Mouse (Mus musculus) heart, embryonic 10.5 days (tissue): ENCODE results near the gene Igfbp5. TPM values are rescaled to one million over a fixed set of nuclear protein-coding genes. Genes with fewer than 3 reads are reported as not detected.
A peak's percentile ranks its signal among the peaks of the same experiment; 100 is the strongest.

Source experiments
- DNase-seq: peaks from one replicate; pipeline ENCODE4 v3.0.0-alpha.2; 2017; ENCODE audit warnings: low spot score
- H3K27ac ChIP-seq: fragments of 300-500 bp; sonication (generic); 2 replicates; pipeline ENCODE4 v1.5.1; 2016; ENCODE audit warnings: mild to moderate bottlenecking
- H3K27me3 ChIP-seq: fragments of 300-500 bp; sonication (generic); 2 replicates; pipeline ENCODE4 v1.6.1; 2016; ENCODE audit warnings: mild to moderate bottlenecking; ENCODE audit not compliant: poor library complexity, insufficient read depth, severe bottlenecking
- H3K36me3 ChIP-seq: fragments of 300-500 bp; sonication (generic); 2 replicates; pipeline ENCODE4 v1.6.1; 2016; ENCODE audit warnings: mild to moderate bottlenecking, moderate library complexity
- H3K4me1 ChIP-seq: fragments of 300-500 bp; sonication (generic); 2 replicates; pipeline ENCODE4 v1.6.1; 2016; ENCODE audit warnings: mild to moderate bottlenecking
- H3K4me3 ChIP-seq: fragments of 300-500 bp; sonication (generic); 2 replicates; pipeline ENCODE4 v1.5.1; 2016; ENCODE audit warnings: mild to moderate bottlenecking, moderate library complexity
- H3K9me3 ChIP-seq: fragments of 300-500 bp; sonication (generic); 2 replicates; pipeline ENCODE4 v1.6.1; 2016; ENCODE audit warnings: mild to moderate bottlenecking, moderate library complexity
- WGBS: fragments of 180-500 bp; shearing (Covaris S2); methylation state at CpG from one replicate; pipeline ENCODE4 v1.1.7; 2016; 5-methylcytosine and 5-hydroxymethylcytosine counted together
- polyA plus RNA-seq: library from polyadenylated mRNA; unstranded; fragments of >200 nt; fragmentation: Nextera tagmentation; extraction: Ambion mirVana; gene quantifications from 2 replicates; pipeline ENCODE4 v1.2.1, GENCODE M21; 2016

The Igfbp5 gene
- polyA plus RNA-seq, 1 experiment from 2014 or later = 178 TPM

- DNase-seq = no peak
- 13% methylated on average over 12 of the region's 12 CpGs for WGBS
- H3K4me3 ChIP-seq = peak overlapping the region; percentile 68
- no peaks in the 10 kb centered on the region for H3K9me3 ChIP-seq
- no peaks in the 10 kb centered on the region for H3K36me3 ChIP-seq
- H3K27ac ChIP-seq = peak overlapping the region; percentile 82
- peaks cover 12% of the 10 kb centered on the region; the same call in 1 of the 2 replicates for H3K27me3 ChIP-seq
- H3K4me1 ChIP-seq = peaks cover 52% of the 10 kb centered on the region
Measured at GRCm38 (mm10) chr1:72827411-72828315, 47.0 kb downstream of the Igfbp5 start.

DNA sequence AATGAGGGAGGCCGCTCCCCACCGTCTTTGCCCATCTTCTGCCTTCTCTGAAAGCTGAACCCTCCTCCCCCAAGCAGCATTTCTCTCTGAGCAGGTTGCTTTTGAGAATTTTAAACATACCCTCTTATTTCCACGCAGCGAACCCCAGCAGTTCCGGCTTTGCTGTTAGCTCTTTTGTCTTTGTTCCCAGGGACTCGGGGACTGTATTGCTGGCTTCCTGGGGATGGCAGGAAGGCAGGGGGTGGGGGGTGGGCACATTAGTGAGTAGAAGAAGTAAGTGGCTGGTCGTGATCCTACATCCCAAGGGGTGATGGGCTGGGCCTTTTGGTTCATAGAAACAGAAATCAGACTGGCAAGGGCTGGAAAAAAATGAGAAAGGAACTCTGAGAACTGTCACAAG lies 47.8 kb downstream of the Igfbp5 start:
- WGBS = 6% methylated on average over 7 of the region's 7 CpGs
- H3K36me3 ChIP-seq = no peaks in the 10 kb centered on the region
- H3K9me3 ChIP-seq = no peaks in the 10 kb centered on the region
- peak overlapping the region; percentile 68 for H3K4me3 ChIP-seq
- H3K4me1 ChIP-seq = peaks cover 50% of the 10 kb centered on the region
- H3K27me3 ChIP-seq = peaks cover 12% of the 10 kb centered on the region; the same call in 1 of the 2 replicates
- no peak for DNase-seq
- peak overlapping the region; percentile 82 for H3K27ac ChIP-seq

DNA sequence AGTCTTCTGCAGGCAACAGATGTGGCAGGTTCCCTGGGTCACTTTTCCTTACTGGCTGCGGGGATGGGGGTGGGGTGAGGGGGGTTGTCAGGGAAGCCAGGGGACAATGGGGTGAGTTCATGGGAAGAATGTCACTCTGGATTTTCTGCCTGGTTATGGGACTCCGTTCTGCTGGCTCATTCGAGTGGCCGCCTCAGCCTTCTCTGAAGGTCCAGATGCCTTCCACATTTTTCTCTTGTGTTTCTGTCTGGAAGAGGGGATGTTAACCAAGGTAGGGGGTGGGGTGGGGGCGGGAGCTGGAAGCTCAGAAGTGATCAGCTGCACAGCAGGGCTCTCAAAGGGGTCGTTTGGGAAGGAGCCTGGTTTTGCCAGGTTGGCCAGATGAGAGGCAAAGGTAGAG lies 48.2 kb downstream of the Igfbp5 start:
- peaks cover 12% of the 10 kb centered on the region; the same call in 1 of the 2 replicates for H3K27me3 ChIP-seq
- 8% methylated on average over 6 of the region's 6 CpGs for WGBS
- peak overlapping the region; percentile 82 for H3K27ac ChIP-seq
- no peaks in the 10 kb centered on the region for H3K36me3 ChIP-seq
- no peaks in the 10 kb centered on the region for H3K9me3 ChIP-seq
- H3K4me1 ChIP-seq = peaks cover 50% of the 10 kb centered on the region
- no peak for DNase-seq
- peak overlapping the region; percentile 68 for H3K4me3 ChIP-seq

- H3K36me3 ChIP-seq = no peaks in the 10 kb centered on the region
- peak overlapping the region; percentile 68 for H3K4me3 ChIP-seq
- no peak for DNase-seq
- H3K27me3 ChIP-seq = peaks cover 12% of the 10 kb centered on the region; the same call in 1 of the 2 replicates
- H3K4me1 ChIP-seq = peaks cover 50% of the 10 kb centered on the region
- 12% methylated on average over 4 of the region's 4 CpGs for WGBS
- H3K9me3 ChIP-seq = no peaks in the 10 kb centered on the region
- H3K27ac ChIP-seq = peak overlapping the region; percentile 82
Measured at GRCm38 (mm10) chr1:72825921-72826320, 48.8 kb downstream of the Igfbp5 start.

GRCm38 (mm10) chr1:72825286-72825685 lies 49.4 kb downstream of the Igfbp5 start:
- H3K27ac ChIP-seq = peak overlapping the region; percentile 82
- H3K4me1 ChIP-seq = peaks cover 50% of the 10 kb centered on the region
- H3K4me3 ChIP-seq = peak overlapping the region; percentile 68
- no peaks in the 10 kb centered on the region for H3K36me3 ChIP-seq
- no peak for DNase-seq
- no peaks in the 10 kb centered on the region for H3K9me3 ChIP-seq
- peaks cover 12% of the 10 kb centered on the region; the same call in 1 of the 2 replicates for H3K27me3 ChIP-seq
- WGBS = under 1% methylated on average over 20 of the region's 20 CpGs

DNA sequence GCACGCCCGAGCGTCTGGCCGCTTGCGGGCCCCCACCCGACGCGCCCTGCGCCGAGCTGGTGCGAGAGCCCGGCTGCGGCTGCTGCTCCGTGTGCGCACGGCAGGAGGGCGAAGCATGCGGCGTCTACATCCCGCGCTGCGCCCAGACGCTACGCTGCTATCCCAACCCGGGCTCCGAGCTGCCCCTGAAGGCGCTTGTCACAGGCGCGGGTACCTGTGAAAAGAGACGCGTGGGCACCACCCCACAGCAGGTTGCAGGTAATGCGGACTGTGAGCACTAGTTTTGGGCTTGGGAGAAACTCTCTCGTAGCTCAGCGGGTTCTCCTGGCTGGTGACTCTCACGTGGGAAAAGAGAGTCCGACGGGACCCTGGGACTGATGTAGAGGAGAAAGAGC lies 50.0 kb downstream of the Igfbp5 start:
- Histone ChIP-seq H3K36me3 (no peaks in the 10 kb centered on the region), H3K27ac (peak overlapping the region; percentile 82), H3K4me3 (peak overlapping the region; percentile 68), H3K27me3 (peaks cover 12% of the 10 kb centered on the region; the same call in 1 of the 2 replicates), H3K4me1 (peaks cover 50% of the 10 kb centered on the region), H3K9me3 (no peaks in the 10 kb centered on the region)
- under 1% methylated on average over 36 of the region's 37 CpGs for WGBS
- DNase-seq = no peak

- Histone ChIP-seq H3K27ac (peak within 1 kb of the TSS; percentile 82), H3K4me1 (peaks cover 50% of the 10 kb centered on the region)
- WGBS = 1% methylated on average over 53 of the region's 58 CpGs
Measured at GRCm38 (mm10) chr1:72823751-72824706, 50.7 kb downstream of the Igfbp5 start, which contains the start of gene Igfbp2. Gene Igfbp2, plus strand, starts transcription at chr1:72824503.

DNA sequence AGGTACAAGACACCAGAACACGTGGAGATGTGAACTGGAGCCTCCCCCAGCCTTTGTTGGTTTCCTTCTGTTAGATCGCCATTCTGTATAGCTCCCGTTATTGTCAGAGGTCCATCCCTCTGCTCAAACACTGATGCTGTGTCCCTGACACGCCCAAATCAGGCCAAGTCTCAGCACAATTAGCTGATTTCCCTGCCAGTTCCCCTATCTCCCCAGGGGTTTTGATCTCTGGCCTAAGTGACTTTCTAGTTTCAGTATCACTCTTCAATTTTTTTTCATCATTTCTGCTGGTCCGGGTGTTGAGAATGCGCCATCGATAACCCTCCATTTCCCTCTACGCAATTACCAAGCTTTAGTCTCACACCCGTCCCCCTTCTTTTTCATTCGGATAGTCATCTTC lies 51.8 kb downstream of the Igfbp5 start:
- Histone ChIP-seq H3K9me3 (no peaks in the 10 kb centered on the region), H3K4me3 (no peak overlapping the region), H3K36me3 (no peaks in the 10 kb centered on the region), H3K27me3 (peaks cover 8% of the 10 kb centered on the region; the same call in 1 of the 2 replicates), H3K4me1 (peaks cover 46% of the 10 kb centered on the region), H3K27ac (no peak overlapping the region)
- DNase-seq = no peak
- WGBS = 77% methylated on average over 10 of the region's 10 CpGs

More at GRCm38 (mm10) chr1:72823751-72824706, 50.7 kb downstream of the Igfbp5 start, which contains the start of gene Igfbp2:
- H3K9me3 ChIP-seq = no peaks in the 10 kb centered on the region
- H3K4me3 ChIP-seq = peak within 1 kb of the TSS; percentile 68
- DNase-seq = peak; percentile 81
- no peaks in the 10 kb centered on the region for H3K36me3 ChIP-seq
- peaks cover 12% of the 10 kb centered on the region; the same call in 1 of the 2 replicates for H3K27me3 ChIP-seq

GRCm38 (mm10) chr1:72819995-72820394 lies 54.7 kb downstream of the Igfbp5 start:
- WGBS = 83% methylated on average over 6 of the region's 6 CpGs
- H3K4me3 ChIP-seq = no peak overlapping the region

GRCm38 (mm10) chr1:72815616-72816015 lies 59.1 kb downstream of the Igfbp5 start:
- Histone ChIP-seq H3K36me3 (no peaks in the 10 kb centered on the region), H3K27me3 (no peaks in the 10 kb centered on the region), H3K4me1 (peaks cover 22% of the 10 kb centered on the region), H3K27ac (no peak overlapping the region), H3K9me3 (no peaks in the 10 kb centered on the region), H3K4me3 (no peak overlapping the region)
- WGBS = 71% methylated on average over 3 of the region's 3 CpGs
- DNase-seq = no peak

More at GRCm38 (mm10) chr1:72819995-72820394, 54.7 kb downstream of the Igfbp5 start:
- Histone ChIP-seq H3K27ac (no peak overlapping the region), H3K27me3 (no peaks in the 10 kb centered on the region), H3K9me3 (no peaks in the 10 kb centered on the region), H3K36me3 (no peaks in the 10 kb centered on the region), H3K4me1 (peaks cover 24% of the 10 kb centered on the region)
- DNase-seq = no peak

GRCm38 (mm10) chr1:72815184-72815583 lies 59.5 kb downstream of the Igfbp5 start:
- peaks cover 22% of the 10 kb centered on the region for H3K4me1 ChIP-seq

DNA sequence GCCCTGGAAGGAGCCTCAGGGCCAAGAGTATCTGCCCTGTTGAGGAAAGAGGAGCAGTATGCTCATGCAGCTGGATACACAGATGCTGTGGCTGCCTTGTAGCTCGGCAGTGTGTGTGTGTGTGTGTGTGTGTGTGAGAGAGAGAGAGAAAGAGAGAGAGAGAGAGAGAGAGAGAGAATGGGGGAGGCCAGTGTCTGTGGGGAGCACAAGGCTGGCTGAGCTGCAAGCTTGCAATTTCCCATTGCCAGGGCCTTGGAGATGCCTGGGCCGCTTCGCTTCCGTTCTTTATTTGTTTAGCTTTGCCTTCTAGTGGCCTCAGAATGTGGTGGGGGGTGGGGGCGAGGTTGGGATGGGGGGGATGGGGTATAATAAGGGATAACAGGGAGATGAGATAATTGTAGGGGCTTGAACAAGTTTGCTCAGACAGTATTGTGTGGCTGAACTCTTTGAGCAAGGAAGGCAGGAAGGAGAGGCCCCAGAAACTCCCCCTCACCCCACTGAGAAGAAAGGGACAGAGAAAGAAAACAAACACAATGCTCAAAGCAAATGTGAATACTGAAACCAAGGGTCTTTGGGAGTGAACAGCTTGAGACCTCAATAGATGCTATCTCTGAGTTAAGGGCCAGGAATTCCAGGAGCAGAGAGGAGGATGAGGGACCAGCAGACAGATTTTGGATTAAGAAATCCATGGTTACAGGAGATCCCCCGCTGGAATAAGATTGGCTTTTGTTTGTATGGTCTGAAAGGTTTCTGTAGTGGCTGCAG lies 60.9 kb downstream of the Igfbp5 start:
- Histone ChIP-seq H3K9me3 (no peaks in the 10 kb centered on the region), H3K27ac (peak overlapping the region; percentile 70), H3K4me3 (no peak overlapping the region), H3K4me1 (peaks cover 22% of the 10 kb centered on the region), H3K36me3 (no peaks in the 10 kb centered on the region), H3K27me3 (no peaks in the 10 kb centered on the region)
- no peak for DNase-seq
- 16% methylated on average over 6 of the region's 6 CpGs for WGBS

More at GRCm38 (mm10) chr1:72815184-72815583, 59.5 kb downstream of the Igfbp5 start:
- no peak overlapping the region for H3K27ac ChIP-seq
- no peaks in the 10 kb centered on the region for H3K36me3 ChIP-seq
- H3K4me3 ChIP-seq = no peak overlapping the region
- H3K9me3 ChIP-seq = no peaks in the 10 kb centered on the region
- H3K27me3 ChIP-seq = no peaks in the 10 kb centered on the region
- WGBS = 44% methylated on average over 5 of the region's 5 CpGs
- no peak for DNase-seq
